Mouse (Mus musculus): ENCODE data around the gene Cdc37l1.

Cdc37l1 gene

GRCm38 (mm10) chr19:29045956-29046650, 56.0 kb downstream of the Cdc37l1 start:
- in situ Hi-C loops (cut with MboI, MseI), result no loop called here

DNA sequence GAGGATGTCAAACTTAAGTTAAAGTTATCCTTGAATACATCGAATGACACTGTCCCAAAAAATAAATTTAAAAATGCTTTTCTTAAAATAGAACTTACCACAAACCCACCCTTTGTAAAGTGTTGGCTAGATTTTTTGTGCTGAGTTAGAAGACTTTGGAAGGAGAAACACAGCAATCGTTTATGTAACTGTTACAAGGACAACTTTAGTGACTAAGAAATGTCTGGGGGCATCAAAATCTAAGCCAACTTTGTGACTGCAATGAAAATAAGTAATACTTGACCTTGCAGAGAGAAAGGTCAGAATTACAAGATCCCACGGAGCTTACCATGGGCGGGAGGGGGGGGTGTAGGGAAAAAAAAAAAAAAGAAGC, 56.8 kb downstream of the Cdc37l1 start:
- in situ Hi-C loops (cut with MboI, MseI), result no loop called here

DNA sequence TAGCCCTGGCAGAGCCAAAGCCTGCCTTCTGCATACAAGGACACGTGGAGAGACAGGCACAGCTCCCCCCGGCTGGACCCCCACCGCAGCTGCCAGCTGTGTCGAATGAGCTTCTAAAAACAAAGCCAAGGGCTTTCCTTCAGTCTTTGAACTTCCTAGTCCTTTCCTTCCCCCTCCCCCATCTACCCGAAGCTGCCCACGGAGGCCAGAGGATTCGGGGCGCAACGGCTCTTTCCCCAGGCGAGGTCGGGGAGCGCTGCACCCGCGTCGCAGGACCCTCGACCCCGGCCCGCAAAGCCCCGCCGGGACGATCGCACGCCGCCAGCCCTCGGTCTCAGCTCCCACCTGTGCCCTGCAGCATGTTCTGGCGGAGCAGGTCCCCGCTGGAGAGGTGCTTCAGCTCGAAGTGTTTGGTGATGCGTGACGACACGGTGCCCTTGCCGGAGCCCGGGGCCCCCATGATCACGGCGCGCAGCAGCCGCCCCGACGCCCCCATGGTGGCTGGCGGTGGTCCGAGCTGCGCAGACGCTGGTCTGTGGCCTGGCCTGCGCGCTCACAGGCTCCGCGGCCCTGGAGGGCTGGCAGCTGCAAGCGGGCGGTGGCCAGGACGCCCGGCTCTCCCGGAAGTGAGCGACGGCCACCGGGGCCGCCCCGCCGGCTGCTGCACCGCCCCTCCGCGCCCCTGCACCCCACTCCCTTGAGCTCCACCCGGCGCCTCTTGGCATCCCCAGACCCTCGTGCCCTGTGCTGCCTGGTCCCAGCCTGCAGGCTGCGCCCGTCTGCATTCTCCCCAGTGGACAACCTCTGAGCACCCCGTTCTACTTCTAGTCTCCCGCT, 57.4 kb downstream of the Cdc37l1 start, which contains the start of gene Ak3:
Gene Ak3 (minus strand): TSS at position 628 of the 837 bp plus-strand sequence.
- in situ Hi-C loops (cut with MboI, MseI), result no loop called here

DNA sequence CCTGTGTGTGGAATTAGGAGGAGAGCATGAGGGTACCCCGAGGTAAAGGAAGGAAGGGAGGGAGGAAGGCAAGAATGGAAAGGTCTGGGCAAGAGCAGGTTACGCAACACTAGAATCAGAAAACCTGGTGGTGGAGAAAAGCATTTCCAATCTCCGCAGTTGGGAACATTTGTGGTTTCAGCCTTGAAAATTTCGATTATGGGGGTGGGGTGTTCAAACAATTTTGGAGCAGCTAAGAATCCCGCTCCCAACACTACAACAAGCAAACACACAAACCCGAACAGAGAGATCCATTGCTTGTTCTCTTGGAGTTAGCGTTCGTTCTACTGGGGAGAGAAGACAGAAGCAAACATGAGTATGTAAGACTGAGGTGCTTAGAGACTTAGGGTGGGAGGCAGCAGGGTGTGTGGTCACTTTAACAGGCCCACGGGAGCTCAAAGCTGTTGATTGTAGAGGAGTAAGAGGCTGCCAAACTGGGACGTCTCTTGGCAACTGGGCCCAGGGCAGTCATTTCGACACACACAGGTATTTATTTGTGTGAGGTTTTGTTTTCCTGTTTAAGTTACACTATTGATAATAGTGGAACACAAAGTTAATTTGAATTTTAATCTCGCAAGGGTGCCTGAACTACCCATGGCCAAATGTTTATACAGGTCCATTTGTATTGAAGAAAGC, 59.4 kb downstream of the Cdc37l1 start:
- in situ Hi-C loops (cut with MboI, MseI), result no loop called here

DNA sequence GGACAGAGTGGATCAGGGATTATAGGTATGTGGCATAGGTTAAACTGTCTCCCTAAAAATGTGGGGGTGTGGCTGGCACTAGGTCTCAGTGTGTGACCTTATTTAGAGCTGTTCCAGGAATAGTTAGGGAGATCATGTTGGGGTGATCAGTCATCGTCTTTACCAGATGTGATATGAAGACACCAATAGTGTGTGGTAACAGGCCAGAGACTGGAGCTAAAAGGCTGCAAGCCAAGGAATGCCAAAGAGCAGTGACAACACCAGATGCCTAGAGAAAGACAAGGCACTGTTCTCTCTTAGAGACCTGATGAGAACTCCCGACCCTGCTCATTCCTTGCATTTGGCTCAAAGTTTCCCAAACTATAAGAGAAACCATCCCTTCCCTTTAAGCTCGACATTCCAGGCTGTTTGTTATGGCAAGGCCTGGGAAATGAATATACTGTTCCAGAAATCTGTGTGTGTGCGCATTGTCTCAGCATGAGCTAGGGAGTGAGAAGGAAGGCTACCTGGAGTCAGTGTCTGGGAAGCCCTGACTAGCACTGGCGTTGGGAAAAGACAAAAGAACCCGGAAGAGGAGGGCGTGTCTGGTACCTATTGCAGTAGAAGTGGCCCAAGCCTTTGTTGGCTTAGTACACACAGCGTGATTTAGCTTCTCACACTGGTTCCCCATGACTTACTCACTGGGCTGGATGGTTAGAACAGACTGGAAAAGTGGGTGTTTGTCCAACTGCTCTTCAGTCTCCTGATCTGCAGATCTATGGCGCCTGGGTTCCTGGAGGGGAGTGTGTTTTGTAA, 60.2 kb downstream of the Cdc37l1 start:
- in situ Hi-C loops (cut with MboI, MseI), result no loop called here

DNA sequence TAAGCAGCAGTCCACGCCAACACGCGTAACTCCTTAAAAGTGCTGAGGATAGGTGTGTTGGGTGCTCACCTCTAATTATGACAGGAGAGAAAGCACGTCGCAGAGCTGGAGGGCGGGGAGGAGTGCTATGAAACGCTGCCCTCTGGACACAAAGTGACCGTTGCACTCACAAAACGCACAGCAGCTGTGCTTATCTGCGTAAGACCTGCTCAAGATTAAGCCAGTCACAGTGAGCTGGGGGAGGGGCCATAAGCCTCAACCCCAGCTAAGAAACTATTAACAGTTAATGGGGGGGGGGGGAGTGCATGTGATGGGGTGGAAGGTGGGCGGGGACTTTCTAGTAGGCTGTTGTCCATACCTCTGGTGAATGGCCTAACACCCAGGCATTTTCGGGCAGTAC, 62.6 kb downstream of the Cdc37l1 start:
- in situ Hi-C loops (cut with MboI, MseI), result no loop called here

GRCm38 (mm10) chr19:29054594-29054993, 64.4 kb downstream of the Cdc37l1 start:
- in situ Hi-C loops (cut with MboI, MseI), result no loop called here

- in situ Hi-C loops (cut with MboI, MseI), result no loop called here
Measured at GRCm38 (mm10) chr19:29055469-29055868, 65.3 kb downstream of the Cdc37l1 start.

DNA sequence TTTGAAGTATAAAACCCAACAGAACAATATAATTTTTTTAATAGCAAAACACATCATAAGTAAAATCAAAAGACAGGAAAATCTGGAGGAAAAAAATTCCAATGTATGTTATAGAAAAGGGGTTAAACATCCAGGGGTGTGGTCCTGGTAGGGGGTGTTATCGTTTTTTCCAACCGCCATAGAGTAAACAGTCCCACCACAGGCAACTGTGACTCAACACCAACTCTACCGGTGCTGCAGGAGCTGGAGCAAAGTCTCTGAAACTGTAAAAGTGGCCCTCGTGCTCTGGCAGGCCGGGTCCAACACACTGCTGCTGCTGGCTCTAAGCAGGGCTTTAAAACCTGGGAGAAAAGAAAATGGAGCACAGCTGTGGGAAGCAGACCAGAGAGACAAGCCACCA, 68.6 kb downstream of the Cdc37l1 start:
- in situ Hi-C loops (cut with MboI, MseI), result no loop called here

- in situ Hi-C loops (cut with MboI, MseI), result loop anchor here (5.0 to 10.0 kb wide), 2 partner anchors 85 to 213 kb away; no protein-coding TSS in a partner anchor
Measured at GRCm38 (mm10) chr19:29059688-29060087, 69.5 kb downstream of the Cdc37l1 start.

- in situ Hi-C loops (cut with MboI, MseI), result loop anchor here (5.0 to 10.0 kb wide), 2 partner anchors 85 to 212 kb away; no protein-coding TSS in a partner anchor
Measured at GRCm38 (mm10) chr19:29060299-29060698, 70.1 kb downstream of the Cdc37l1 start.

DNA sequence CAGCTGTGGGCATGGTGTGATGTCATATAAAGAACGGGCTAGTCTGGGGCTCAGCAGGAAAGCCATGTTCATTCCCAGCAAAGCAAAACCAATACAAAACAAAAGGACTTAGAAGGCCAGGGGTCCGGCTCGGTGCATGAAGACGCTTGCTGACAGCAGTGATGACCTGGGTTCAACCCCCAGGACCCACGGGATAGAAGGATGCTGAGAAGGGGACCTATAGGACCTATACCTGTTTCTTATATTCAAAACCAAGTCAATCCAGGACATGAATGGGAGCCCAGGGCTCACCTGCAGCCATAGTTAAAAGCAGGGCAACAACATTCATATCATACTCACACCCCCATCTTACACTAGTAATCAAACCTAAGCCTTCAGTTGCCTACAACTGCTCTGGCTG, 72.9 kb downstream of the Cdc37l1 start:
- in situ Hi-C loops (cut with MboI, MseI), result loop anchor here (5.0 to 10.0 kb wide), 2 partner anchors 82 to 209 kb away; no protein-coding TSS in a partner anchor

- in situ Hi-C loops (cut with MboI, MseI), result loop anchor here (5.0 to 10.0 kb wide), 2 partner anchors 81 to 209 kb away; no protein-coding TSS in a partner anchor
Measured at GRCm38 (mm10) chr19:29063577-29064363, 73.6 kb downstream of the Cdc37l1 start.

DNA sequence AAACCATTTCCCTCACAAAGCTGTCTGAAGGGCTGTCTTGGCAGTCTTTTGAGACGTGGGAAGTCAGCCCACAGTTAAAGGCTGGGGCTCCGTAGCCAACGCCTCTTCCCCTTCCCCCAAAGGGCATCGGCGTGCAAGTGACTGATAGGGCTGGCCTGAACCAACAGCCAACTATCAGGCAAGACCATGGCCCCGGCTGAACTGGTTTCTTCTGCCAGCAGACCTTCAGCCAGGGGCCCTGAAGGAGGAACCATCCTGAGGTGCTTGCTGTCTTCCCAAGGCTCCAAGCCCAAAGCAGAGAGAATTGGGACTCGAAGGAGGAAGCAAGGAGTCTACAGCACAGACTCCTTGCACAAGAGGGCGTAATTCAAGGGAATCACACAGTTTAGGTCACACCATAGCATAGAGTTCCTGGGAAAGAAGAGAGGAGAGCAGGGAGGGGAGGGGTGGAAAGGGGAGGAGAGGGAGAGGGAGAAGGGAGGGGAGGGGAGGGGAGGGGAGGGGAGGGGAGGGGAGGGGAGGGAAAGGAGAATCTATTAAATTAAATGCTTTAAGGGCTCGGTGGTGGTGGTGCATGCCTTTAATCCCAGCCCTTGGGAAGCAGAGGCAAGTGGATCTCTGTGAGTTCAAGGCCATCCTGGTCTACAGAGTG, 74.4 kb downstream of the Cdc37l1 start:
- in situ Hi-C loops (cut with MboI, MseI), result loop anchor here (5.0 to 10.0 kb wide), 2 partner anchors 80 to 208 kb away; no protein-coding TSS in a partner anchor

DNA sequence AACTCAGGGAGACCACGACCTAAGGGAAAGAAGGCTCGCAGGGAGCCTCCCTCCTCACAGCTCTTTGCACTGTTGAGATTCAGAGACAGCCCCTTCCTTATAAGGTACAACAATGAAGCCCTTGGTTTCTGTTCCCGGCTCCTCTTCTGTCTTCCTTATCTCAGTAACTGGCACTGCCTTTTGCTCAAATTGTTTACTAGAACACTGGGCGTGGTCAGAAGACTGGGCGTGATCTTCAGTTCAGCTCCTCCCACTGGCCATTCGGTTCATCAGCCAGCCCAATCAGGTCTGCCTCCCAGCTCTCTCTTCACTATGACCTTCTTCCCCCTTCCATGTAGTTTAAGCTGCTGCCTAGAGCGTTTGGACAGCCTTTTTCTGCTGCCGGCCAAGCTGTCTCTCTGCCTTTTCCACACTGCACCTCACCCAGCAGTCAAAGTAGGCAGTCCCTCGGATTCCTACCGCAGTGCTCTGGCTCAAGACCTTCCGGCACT, 76.9 kb downstream of the Cdc37l1 start:
- in situ Hi-C loops (cut with MboI, MseI), result loop anchor here (10.0 kb wide), 1 partner anchor 78 kb away; no protein-coding TSS in a partner anchor

DNA sequence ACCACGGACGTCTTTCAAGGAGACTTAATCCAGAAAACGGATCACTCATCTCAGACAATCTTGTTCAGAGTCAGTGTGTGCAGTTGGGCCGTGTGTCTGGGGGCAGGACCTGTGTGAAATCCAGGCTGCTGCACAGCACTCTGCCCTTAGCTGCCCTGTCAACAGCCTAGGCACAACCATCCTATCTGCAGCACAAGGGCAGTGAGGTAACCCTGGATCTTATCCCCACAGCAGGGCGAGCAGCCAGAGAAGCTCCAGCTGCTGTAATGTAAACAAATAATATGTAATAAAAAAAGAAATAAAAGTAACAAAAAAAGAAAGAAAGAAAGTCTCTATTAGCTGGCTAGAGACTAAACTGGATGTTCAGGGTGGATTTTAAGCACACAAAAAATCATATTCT, 79.0 kb downstream of the Cdc37l1 start:
- in situ Hi-C loops (cut with MboI, MseI), result loop anchor here (10.0 kb wide), 1 partner anchor 76 kb away; no protein-coding TSS in a partner anchor

DNA sequence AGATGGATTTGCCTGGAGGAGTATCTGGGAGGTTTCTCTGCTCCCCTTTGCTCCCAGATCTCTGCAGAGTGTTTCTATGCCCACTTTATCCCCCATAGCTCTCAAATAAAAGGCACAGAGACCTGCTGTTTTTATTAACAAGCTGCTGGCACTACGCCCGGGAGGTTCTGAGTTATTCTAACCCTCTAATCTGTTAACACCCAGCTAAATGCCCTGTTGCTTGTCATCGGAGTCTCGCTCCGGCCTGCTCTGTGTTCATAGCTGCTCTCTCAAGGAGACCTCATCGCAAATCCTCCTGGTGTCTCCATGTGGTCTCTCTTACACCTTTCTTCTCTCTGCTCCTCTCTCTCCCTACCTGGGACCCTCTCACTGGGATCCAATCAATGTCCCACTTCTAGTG, 84.7 kb downstream of the Cdc37l1 start:
- in situ Hi-C loops (cut with MboI, MseI), result loop anchor here (5.0 kb wide), 1 partner anchor 32 kb away; no protein-coding TSS in a partner anchor

Measured in T-helper 2 cell (primary cell).